Mouse (Mus musculus) spleen, adult 2 months (tissue): ENCODE measurements around the gene Zfp423.

Experiments
- CTCF ChIP-seq: fragments of 200-500 bp; IDR thresholded peaks from 2 replicates; pipeline ENCODE4 v1.5.1; 2011; ENCODE audit warnings: mild to moderate bottlenecking, inconsistent platforms; ENCODE audit not compliant: insufficient read depth, insufficient read length, insufficient replicate concordance; ENCODE audit errors: extremely low read depth
- POLR2A ChIP-seq: fragments of 200-500 bp; IDR thresholded peaks from 2 replicates; pipeline ENCODE4 v1.6.1; 2011; ENCODE audit warnings: low read depth, low read length, inconsistent platforms

DNA sequence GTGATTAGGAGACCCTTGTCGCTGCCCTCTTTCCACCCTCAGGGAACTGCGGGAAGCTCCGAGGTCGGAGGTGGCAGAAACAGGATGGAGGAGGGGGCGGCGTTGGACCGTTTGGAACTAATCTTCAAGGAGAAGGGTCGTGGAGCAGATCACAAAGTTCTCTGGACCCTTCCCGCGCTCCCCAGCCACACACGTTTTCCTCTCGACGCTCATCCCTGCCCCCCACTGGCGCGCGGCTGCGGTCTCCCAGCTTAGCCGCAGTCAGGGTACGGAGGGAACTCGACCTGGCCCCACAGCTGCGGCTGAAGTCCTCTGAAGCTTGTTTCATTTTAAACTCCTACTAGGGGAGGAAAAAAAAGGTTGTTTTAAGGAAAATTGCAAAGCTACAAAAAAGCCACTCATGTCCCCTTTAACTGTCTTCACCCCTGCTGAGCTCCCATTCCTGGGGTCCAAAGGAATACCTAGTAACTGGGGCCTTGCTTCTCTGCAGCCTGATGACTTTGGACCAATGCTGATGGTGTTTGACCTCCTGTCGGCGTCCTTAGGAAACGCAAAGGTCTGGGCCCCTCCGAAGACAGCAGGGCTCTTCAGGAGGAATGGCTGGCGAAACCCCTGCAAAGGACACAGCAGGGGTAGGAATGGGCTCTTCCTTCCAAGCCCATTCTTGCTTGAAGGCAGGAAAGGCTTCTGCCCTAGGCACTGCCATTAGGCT is 3.3 kb upstream of the Zfp423 start:
- TF ChIP-seq CTCF, result no peak
- TF ChIP-seq POLR2A, result no peak
